Mouse (Mus musculus) left cerebral cortex, postnatal 14 days (tissue): ENCODE measurements at regions not wholly inside any gene's neighbourhood (a gene's known extent, or its start where the extent isn't known, plus 50 kb on each side); places are given as distances from the start of the nearest gene placed in this dataset.

Source experiments
- DNase-seq, 2 experiments: peaks; one replicate each; pipeline ENCODE4 v3.0.0; 2021 to 2022; ENCODE audit warnings: low spot score in 2 of 2, mixed read lengths in 1 of 2
- intact Hi-C: fragments of 180-260 bp; cut with DNase I; formaldehyde crosslinking; loops from one replicate; pipeline ENCODE4 v1.15.1; 2025

DNA sequence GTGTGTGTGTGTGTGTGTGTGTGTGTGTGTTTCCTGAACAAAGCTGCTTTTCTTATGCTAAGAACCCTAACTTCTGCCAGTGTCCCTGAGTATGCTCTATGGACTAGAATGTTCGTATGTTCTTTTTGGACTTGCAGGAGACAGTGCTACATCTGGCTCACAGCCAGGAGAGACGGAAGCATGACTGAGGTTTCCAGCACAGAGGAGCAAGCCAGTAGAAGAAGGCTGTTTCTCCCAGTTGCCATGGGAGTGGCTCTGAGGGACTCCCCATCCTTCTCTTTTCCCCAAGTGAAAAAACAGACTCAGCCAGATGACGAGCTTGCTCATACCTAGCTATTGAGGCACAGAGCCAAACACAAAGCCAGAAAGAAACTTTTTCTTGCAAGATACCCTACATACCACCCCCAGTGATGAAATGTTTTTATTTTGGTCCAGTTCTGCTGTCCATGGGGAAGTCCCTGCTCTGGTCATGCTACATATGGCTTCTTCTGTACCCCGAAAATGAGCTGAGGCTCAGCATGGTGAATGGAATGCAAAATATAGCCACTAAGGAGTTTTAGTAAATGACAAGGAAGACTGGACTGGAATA, 582.3 kb upstream of the Nox3 start:
- intact Hi-C loops, result no loop called here
- DNase-seq, result peak; percentile 51 to 76

DNA sequence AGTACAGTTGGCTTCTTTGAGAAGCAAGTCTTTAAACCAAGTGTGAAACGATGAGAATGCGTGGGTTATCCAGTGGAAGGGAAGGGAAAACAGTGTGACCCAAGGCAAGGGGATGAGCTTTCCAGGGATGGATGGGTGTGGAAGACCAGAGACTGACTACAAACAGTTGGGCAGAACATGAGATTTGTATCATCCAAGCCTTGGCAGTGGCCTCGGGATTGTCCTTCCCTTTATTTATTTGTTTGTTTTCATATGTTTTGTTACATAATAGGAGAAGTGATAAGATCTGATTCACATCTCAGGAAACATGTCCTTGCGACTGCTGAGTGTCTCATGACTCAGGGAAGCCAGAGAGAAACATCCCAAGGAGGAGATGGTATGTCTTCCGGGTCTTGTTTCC, 585.4 kb upstream of the Nox3 start:
- intact Hi-C loops, result no loop called here

DNA sequence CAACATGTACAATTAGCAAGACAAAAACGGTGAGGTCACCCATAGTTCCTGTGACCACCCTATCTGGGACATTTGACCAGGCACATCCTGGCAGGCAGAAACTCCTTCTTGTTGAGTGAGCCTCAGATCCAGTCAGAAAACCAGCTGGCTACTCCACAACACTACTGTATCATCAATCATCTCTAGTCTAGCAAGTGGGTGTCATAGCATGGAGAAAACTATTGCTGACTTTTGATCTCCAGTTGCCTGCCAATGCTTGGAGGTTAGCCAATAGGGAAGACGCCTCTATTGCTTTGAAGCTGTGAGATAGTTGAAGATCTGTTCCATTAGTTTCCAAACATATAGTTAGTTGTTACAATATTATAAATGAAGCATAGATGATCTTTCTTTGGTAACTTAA, 595.4 kb upstream of the Nox3 start:
- no peak for DNase-seq
- intact Hi-C loops, result no loop called here

More for the DNA sequence above, 585.4 kb upstream of the Nox3 start:
- DNase-seq, result no peak

DNA sequence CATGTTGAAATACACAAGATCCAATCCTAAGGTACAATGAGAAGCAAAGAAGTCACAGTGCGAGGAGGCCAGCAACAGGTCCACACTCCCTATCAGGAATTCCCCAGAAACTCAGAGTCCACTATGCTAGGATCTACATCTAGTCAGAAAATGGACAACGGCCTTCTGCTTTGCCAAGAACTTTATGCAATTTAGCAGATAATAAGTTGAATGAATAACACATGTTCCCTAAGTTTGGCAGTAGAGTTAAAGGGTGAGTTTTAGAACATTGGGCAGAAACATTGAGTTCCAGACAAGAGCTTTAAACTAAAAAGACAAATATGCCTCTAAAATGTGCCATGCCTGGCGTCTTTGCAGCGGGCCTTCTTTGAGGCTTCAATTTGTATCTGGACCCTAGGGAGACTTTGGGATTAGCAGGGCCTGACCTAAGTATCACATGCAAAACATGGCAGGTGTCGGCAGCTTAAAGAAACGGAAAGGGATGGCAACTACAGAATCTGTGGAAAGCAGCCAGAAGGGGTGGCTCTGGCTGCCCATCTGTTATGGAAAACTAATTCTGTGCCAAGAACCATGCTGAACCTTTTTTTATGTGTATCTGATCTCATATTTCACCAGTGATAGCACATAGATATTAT, 600.6 kb upstream of the Nox3 start:
- DNase-seq, result no peak
- intact Hi-C loops, result no loop called here

DNA sequence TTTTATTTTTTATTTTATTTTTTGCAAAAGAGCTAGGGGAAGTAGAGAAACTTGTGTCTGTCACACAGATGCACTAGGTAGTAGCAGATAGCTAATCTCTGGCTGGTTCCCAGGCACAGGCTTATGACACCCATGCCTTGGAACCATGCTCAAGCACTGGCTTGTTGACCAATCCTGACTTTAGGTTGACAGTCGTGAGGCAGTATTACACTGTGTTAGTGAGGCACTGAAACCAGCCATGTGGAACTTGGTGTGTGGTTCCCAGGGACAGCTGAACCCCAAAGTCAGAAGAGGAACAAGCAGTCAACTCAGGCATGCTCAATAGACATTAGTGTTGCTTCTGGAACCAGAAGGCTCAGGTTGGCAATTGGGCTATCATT, 601.1 kb upstream of the Nox3 start:
- intact Hi-C loops, result no loop called here
- DNase-seq, result no peak

DNA sequence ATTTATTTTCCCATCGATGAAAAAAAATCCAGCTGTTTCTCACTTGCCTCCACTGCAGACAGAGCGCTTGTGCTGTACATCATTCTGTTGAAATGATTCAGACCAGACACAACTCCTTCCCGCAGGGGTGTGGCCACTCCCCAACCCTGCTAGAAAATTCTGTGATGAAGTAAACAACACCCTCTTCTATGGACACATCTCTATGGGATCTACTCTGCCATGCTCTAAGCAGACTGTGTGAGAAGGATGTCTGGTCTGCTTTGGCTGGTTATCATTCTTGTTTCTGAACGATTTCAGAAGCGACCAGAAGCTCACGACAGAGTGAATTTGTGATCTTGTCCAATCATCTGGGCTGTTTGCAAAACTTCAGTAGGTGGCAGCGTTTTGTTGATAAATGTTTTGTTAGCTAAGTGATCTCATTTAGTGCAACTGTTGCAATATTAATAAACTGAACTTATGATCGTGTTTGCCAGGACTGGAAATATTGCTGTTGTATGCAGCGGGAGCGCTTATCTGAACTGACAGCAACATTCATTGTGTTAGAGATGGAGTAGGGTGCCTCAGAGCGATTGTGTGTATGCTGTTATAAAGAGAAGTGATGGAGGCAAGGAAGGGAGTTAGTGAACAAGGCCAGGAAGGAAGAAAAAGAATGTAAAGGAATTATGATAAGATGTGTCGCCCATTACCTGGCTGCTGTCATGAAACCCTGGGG, 605.2 kb upstream of the Nox3 start:
- DNase-seq, result no peak

DNA sequence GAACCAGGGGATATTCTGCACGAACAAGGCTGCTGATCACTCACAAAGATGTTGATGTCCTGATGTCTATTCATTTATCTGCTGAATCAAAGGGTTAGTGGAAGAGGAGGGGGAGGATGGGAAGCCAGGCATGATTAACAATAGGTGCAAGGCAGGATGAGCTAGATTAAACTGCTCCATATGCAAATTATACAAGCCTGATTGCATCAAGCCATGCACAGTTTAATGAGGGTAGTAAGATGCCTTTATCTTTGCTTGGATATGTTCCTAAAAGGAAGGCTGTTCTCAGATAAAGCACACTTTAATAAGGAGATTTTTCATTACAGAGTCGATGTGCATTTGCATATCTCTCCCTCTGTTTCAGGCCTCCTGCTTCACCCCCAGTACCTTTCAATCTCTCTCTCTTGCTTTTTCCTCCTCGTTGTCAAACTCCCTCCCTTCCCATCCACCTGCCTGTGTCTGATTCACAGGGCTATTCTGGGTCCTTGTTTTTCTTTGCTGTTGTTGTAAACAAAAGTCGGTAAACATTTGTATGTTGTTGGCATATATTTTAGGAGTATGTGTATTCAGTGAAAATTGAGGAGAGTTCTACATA, 615.8 kb upstream of the Nox3 start:
- intact Hi-C loops, result no loop called here
- no peak for DNase-seq

More for the DNA sequence above, 605.2 kb upstream of the Nox3 start:
- intact Hi-C loops, result no loop called here

DNA sequence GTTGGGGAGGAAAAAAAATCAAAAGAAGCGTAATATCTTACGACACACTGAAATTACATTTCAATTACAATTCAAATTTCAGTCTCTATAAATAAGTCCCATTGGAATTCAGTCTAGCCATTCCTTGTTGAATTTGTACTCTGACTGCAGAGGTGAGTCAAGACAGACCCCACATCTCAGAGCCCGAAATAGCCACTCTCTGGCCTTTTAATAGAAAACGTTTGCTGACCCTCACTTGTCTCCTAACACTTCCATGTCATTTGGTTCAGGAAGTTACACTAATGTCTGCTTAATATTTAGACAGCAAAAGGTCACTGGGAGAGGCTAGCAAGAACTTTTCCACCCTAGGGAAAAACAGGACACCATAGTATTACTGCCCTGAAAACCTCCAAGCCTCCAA, 623.1 kb upstream of the Nox3 start:
- DNase-seq, result no peak
- intact Hi-C loops, result no loop called here

DNA sequence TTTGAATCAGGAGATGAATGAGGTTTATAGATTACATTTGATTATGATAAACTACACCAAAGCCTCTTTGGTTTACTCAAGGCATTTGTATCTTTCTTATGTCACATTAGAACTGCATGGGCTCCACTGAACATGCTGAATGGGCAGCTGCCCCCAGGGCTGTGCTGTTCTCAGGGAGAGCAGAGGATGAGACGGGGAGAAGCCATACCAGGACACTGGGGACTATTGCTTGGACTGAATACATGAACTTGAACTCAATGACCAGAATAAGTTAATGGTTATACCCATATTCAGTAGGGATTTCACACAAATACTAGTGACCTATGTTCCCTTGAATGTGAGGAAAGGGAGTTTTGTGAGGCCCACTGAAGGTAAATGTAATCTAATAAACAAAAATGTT, 632.7 kb upstream of the Nox3 start:
- intact Hi-C loops, result no loop called here

DNA sequence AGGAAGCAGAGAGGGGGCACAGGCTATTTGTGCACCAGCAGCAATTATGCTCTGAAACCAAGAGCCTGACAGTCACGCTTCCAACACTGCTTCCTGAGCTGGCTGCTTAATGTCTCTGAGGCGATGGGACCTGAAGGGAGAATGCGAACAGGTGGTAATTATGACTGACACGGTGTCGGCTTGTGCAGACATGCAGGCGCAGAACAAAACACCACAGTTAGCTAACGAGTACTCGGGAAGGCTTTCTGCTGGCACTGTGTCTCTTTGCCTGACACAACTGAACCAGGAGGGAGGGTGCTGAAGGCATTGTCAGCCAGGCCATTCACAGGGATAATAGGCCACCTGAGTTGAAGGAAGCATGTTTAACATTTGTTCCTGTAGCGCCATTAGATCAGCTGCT, 635.6 kb upstream of the Nox3 start:
- no peak for DNase-seq
- intact Hi-C loops, result no loop called here

More for the DNA sequence above, 632.7 kb upstream of the Nox3 start:
- DNase-seq, result no peak

DNA sequence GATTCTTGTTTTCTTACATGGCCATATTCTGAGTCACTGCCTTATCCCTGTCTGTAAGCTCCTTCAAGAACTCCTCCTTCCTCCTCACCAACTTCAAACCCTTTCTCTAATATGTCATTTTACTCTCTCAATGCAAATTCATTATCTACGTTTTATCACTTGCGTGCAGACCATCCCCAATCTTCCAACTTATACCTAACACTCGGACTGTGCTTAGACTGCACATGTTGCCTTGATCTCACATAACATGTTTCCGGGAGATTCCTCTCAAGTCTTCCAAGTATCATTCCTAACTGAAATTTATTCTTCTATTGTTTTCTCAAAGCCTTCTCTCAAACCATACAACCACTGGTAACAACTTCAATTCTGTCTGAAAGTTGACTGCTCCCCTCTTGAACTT, 637.0 kb upstream of the Nox3 start:
- no peak for DNase-seq
- intact Hi-C loops, result no loop called here

DNA sequence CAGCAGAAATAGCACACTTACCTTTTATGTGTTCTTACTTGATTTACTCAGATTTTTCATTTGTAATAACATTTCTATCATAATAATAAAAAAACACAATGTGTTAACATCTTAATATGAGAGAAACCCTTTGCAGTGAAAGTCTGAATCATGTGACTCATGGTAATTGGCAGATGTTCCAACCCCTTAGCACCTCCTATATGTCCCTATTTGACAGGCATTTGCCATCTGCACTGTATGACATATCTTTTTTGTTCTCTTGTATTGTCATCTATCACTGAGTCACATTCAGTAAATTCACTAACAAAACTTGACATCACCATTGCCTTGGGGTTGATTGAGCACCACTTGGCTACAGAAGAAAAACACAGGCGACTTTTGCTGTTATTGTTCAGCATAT, 641.1 kb upstream of the Arid1b start:
- intact Hi-C loops, result no loop called here

DNA sequence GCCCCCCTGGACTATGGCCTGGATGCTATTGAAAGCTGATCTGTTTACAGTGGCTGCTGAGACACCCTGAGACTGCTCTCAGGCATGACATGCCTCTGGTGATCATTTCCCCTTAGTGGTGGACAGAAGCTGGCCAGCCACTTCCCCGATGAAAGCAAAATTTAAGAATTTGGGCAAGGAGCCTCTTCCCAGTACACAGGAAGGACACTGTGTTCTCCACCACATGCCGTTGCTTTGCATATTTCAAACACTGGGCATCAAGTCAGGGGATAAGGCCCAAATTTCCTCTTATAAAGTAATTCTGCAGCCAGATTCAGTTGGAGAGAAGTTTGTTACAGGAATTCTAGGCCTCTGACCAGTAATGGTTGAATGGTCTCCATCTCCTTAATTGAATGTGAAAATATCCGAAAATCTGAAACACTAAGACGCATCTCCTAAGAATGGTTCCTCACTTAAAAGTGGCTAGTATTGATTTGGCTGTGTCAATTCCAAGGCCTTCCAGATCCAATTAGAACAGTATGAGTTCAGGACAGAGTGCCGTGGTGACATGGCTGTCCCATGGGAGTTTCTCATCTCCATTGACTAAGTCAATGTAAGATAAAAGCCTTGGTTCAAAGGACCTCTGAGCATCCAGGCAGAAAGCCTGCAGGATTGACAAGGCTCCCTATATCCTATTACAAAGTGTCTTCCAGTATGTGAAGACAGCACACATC, 638.5 kb upstream of the Arid1b start:
- intact Hi-C loops, result no loop called here
- no peak for DNase-seq

More for the DNA sequence above, 641.1 kb upstream of the Arid1b start:
- DNase-seq, result no peak

DNA sequence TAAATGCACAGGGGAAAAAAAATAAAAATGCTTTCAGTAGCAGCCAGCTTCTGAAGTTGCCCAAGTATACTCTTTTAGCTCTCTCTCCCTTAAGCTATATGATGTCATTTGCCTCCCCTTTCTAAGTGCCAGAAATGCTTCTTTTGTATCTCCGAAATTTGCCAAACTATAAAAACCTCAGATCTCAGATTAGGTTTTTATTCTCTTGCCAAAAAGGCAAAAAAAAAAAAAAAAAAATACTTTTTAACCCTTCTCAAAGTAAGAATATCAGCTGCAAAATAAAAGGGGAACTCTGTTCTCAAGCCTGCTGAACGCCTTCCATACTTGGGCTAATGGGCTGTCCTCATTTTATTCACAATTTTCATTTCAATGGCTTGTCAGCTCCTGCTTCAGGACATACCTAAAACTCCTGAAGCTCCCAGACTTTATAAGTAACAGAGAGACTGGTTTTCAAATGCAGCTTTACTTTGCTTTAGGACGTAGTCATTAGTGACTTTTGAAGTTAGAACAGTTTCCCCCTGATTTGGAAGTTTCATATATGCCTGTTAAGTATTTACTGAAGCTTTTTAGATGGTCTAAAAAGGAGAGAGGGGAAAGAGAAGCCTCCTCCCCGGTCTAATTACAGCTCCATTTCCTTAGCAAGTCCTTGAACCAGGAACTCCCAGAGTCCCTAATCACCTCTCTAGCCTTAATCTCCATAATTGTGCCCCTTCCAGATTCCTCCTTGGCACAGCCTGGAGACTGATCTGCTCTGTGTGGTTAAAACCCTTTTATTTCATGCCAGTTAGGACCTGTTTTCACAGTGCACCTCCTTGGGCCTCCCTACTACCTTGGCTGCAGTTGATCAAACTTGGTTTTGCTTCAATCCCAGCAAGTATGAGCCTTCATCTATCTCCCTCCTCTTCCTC, 633.5 kb upstream of the Arid1b start:
- no peak for DNase-seq
- intact Hi-C loops, result no loop called here

DNA sequence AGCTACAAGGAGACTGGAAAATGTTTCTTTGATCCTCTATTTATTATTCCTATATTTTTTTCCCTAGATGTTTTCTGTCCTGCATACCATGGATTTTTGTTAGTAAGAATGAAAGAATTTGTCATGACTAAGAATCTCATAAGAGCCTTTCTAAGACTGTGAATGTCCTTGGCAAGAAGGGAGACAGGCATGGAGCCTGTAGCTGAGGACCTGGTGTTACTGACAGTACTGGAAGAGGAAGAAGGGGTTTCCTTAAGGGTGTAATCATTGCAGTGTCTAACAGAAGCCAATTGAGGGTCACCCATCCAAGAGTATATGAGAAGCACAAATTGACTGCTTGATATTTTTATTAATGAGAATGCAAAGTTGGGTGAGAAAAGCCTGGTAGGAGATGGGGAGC, 628.3 kb upstream of the Arid1b start:
- DNase-seq, result no peak
- intact Hi-C loops, result no loop called here

DNA sequence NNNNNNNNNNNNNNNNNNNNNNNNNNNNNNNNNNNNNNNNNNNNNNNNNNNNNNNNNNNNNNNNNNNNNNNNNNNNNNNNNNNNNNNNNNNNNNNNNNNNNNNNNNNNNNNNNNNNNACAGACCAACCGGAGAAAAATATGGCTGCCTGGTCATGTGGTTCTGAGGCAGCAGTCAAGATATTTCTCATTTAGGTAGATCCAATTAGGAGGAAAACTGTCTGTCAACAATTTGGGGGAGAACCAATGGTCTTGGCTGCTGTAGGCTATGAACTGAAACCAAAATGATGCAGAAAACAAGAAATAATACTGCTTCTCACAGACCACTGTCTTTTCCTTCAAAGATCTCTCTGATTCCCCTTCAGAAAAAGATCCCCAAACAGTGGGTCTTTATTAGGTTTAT, 613.7 kb upstream of the Arid1b start:
- no peak for DNase-seq
- intact Hi-C loops, result loop anchor here (5.0 kb wide), 1 partner anchor 87 kb away; no protein-coding TSS in a partner anchor

DNA sequence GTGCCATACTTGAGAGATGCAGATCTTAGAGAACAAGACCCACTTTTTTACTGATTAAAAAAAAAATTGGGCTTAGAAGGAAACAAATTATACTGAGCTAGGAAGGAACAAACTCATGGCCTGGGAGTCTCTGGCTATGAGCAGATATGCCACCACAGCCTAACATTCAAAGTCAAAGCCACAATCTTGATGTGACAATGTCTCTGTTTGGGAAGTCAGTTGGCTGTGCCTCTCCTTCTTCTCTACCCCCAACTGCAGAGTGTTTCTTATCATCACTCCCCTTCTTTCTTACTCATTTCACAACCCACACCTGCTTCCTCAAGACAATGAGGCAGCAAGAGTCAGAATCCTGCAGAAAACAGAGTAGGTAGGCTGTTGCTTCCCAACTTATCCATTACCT, 613.3 kb upstream of the Arid1b start:
- intact Hi-C loops, result loop anchor here (5.0 kb wide), 1 partner anchor 86 kb away; no protein-coding TSS in a partner anchor
- no peak for DNase-seq

DNA sequence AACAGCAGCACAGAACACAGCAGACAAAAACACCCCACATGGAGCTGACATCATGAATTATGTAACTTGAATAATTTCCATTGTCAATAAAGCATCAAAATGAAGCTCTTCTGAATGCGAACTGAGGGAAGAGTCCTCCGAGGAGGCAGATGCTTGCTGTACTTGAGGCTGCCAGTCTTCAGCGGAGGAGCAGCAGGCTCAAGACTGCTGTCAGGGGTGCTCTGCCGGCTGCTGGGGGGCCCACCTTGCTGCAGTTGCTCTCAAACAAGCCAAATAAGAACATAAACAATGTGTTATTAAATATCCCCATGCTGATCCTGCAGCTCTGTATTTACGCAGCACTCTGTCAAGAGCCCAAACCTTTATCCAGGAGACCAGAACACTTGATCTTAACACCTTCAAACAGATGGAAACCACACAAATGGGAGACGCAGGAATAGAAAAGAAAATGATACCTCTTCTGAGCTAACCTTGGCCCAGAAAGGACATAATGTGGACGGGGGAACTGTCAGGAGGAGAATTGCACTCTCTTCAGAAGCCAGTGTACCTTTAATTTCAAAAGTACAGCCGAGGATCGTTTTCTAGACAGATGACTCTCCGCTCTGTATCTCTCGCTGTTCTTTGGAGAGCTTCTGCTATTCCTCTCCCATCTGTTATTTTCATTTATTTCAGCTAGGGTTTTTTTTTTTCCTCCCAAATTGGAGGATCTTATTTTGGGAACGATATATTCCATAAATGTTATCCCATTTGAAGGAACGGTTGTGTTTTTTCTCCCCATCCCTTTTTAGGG, 612.0 kb upstream of the Arid1b start:
- intact Hi-C loops, result loop anchor here (2.0 to 5.0 kb wide), 2 partner anchors 85 to 525 kb away; no protein-coding TSS in a partner anchor
- DNase-seq, result peak; percentile 37 to 57
